Mouse (Mus musculus) limb, embryonic 14.5 days (tissue): ENCODE measurements around the gene Fgb. TPM values are rescaled to one million over a fixed set of nuclear protein-coding genes. Genes with fewer than 3 reads are reported as not detected.

Experiments
- ATAC-seq: fragments of 200-750 bp; cut with Nextera tagmentation; 2 replicates; pipeline ENCODE4 v1.8.0; 2017; ENCODE audit warnings: low read depth, moderate number of reproducible peaks, moderate TSS enrichment; ENCODE audit not compliant: low FRiP score
- DNase-seq: peaks from one replicate; pipeline ENCODE4 v3.0.0-alpha.2; 2015; ENCODE audit warnings: low spot score
- H3K27ac ChIP-seq: fragments of 300-500 bp; sonication (generic); replicated peaks from 2 replicates; pipeline ENCODE4 v1.5.1; 2014; ENCODE audit warnings: low read depth, mild to moderate bottlenecking, low read length, moderate library complexity, mixed read lengths
- H3K27me3 ChIP-seq: fragments of 300-500 bp; sonication (generic); 2 replicates; pipeline ENCODE4 v1.6.1; 2014; ENCODE audit warnings: low read length, mixed read lengths; ENCODE audit not compliant: control insufficient read depth, insufficient read depth
- H3K36me3 ChIP-seq: fragments of 300-500 bp; sonication (generic); 2 replicates; pipeline ENCODE4 v1.6.1; 2014; ENCODE audit warnings: mild to moderate bottlenecking, low read length, moderate library complexity, mixed read lengths; ENCODE audit not compliant: control insufficient read depth, insufficient read depth
- H3K4me1 ChIP-seq: fragments of 300-500 bp; sonication (generic); 2 replicates; pipeline ENCODE4 v1.6.1; 2014; ENCODE audit warnings: antibody characterized with exemption, low read length, mixed read lengths; ENCODE audit not compliant: control insufficient read depth, insufficient read depth
- H3K4me2 ChIP-seq: fragments of 300-500 bp; sonication (generic); replicated peaks from 2 replicates; pipeline ENCODE4 v1.6.1; 2014; ENCODE audit warnings: low read depth, mild to moderate bottlenecking, low read length, moderate library complexity; ENCODE audit not compliant: severe bottlenecking
- H3K4me3 ChIP-seq: fragments of 300-500 bp; sonication (generic); replicated peaks from 2 replicates; pipeline ENCODE4 v1.5.1; 2014; ENCODE audit warnings: low read length
- H3K9ac ChIP-seq: fragments of 300-500 bp; sonication (generic); 2 replicates; pipeline ENCODE4 v1.6.1; 2014; ENCODE audit warnings: mild to moderate bottlenecking, low read depth, low read length, moderate library complexity; ENCODE audit not compliant: severe bottlenecking
- H3K9me3 ChIP-seq: fragments of 300-500 bp; sonication (generic); 2 replicates; pipeline ENCODE4 v1.6.1; 2016; ENCODE audit warnings: low read length; ENCODE audit not compliant: control insufficient read depth
- POLR2A ChIP-seq: fragments of 200-500 bp; IDR thresholded peaks from 2 replicates; pipeline ENCODE4 v1.8.0; 2012; ENCODE audit warnings: inconsistent platforms, mild to moderate bottlenecking, moderate library complexity, borderline replicate concordance; ENCODE audit not compliant: insufficient read depth, insufficient read length; ENCODE audit errors: extremely low read depth
- WGBS: fragments of 180-500 bp; shearing (Covaris S2); extraction: QIAGEN DNeasy Blood & Tissue Kit; methylation state at CpG from one replicate; pipeline ENCODE4 v1.1.7; 2014; 5-methylcytosine and 5-hydroxymethylcytosine counted together
- polyA plus RNA-seq, 2 experiments: library from polyadenylated mRNA; depleted of rRNA in 1 of 2; stranded (reverse) in 1 of 2; unstranded in 1 of 2; fragments of >200 nt; fragmentation: Nextera tagmentation in 1 of 2; extraction: Ambion mirVana in 1 of 2; gene quantifications; 2 replicates each; pipeline versions ENCODE4 v1.2.1 to v1.2.3; 2012 to 2014

The Fgb gene
- polyA plus RNA-seq, 2 experiments, result 0.34 TPM; not detected in 1

DNA sequence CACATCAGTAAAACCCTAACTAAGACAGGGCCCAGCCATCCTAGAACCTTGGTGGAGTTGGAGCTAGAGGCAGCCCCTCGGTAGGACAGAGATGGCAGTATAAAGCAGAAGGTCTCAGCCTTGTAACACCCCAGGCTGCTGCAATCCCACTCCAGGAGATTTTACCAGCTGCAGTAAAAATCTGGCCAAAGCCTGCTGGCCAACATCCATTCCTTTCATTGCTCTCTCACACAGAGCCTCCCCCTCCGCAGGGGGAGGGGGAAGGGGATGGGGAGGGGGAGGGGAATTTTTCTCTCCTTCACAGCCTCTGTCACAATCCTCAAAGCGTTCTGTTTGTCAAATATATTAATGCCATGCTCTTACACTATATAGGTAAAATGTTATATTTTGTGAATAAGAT, 26.9 kb upstream of the Fgb start:
- TF ChIP-seq POLR2A, result no peak
- DNase-seq (peak; percentile 55), ATAC-seq (no peak)

DNA sequence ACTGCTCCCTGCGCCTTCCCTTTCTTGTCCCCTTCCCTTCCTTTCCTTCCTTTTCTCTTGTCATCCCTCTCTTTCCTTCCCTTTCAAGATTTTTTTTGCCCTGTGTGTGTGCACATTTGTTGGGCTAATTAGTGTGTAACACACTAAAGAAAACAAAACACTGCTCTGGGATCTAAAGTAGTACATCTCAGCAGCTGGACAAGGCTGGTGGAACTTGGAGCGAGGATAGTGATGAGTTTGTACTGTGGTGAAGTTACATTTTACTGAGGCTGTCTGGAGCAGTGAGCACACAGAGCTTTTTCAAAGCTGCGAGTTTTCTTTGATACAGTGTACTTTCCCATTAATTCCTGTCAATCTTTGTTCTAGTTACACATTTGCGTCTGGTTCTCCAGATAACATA, 20.6 kb upstream of the Fgb start:
- Histone ChIP-seq H3K27ac (no peak overlapping the region), H3K27me3 (no peaks in the 10 kb centered on the region), H3K9me3 (no peaks in the 10 kb centered on the region), H3K4me1 (no peaks in the 10 kb centered on the region), H3K36me3 (peaks cover 72% of the 10 kb centered on the region), H3K4me3 (no peak overlapping the region), H3K9ac (no peak overlapping the region), H3K4me2 (no peak overlapping the region)
- DNase-seq, result no peak
- ATAC-seq, result no peak
- WGBS, result 86% methylated on average over 4 of the region's 4 CpGs
- TF ChIP-seq POLR2A, result no peak

More for the DNA sequence above, 26.9 kb upstream of the Fgb start:
- H3K4me1 ChIP-seq, result peaks cover 4% of the 10 kb centered on the region; the same call in 1 of the 2 replicates
- no peak overlapping the region for H3K4me2 ChIP-seq
- H3K4me3 ChIP-seq, result no peak overlapping the region
- H3K27ac ChIP-seq, result no peak overlapping the region
- no peaks in the 10 kb centered on the region for H3K9me3 ChIP-seq
- H3K9ac ChIP-seq, result no peak overlapping the region
- 23% methylated on average over 2 of the region's 3 CpGs for WGBS
- H3K27me3 ChIP-seq, result no peaks in the 10 kb centered on the region
- peaks cover 14% of the 10 kb centered on the region for H3K36me3 ChIP-seq

DNA sequence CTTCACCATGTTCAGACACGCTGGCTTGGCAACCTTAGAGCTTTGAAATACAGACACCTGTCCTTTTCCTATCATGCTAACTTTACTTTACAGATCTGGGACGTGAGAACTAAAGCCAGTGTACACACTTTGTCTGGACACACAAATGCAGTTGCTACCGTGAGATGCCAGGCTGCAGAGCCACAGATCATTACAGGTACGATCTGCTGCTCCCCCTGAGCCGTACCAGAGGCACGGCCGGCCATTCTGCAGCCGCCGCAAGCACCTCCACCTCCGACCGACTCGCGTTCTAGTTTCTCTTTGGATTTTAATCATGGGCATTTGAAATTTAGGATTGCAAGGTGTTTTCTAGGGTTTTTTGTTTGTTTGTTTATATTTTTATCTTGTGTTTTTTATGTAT, 19.2 kb upstream of the Fgb start:
- TF ChIP-seq POLR2A, result no peak
- H3K4me1 ChIP-seq, result no peaks in the 10 kb centered on the region
- 94% methylated on average over 13 of the region's 13 CpGs for WGBS
- no peaks in the 10 kb centered on the region for H3K27me3 ChIP-seq
- no peak overlapping the region for H3K9ac ChIP-seq
- H3K4me2 ChIP-seq, result no peak overlapping the region
- no peaks in the 10 kb centered on the region for H3K9me3 ChIP-seq
- no peak overlapping the region for H3K27ac ChIP-seq
- DNase-seq, result no peak
- H3K4me3 ChIP-seq, result no peak overlapping the region
- H3K36me3 ChIP-seq, result peaks cover 73% of the 10 kb centered on the region
- ATAC-seq, result no peak

DNA sequence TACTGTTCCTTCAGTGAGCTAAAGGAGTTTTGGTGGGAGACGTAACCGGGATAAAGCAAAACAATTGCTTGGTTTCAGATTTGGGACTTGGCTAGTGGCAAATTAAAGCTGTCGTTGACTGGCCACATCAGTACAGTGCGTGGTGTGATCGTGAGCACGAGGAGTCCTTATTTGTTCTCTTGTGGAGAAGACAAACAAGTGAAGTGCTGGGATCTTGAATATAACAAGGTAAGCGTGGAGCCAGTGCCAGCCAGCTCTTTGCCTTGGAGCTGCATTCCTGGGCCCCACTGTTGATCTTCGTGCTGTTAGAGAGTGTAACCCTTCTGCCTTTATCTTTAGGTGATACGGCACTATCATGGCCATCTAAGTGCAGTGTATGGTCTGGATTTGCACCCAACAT, 18.3 kb upstream of the Fgb start:
- no peak for TF ChIP-seq POLR2A

DNA sequence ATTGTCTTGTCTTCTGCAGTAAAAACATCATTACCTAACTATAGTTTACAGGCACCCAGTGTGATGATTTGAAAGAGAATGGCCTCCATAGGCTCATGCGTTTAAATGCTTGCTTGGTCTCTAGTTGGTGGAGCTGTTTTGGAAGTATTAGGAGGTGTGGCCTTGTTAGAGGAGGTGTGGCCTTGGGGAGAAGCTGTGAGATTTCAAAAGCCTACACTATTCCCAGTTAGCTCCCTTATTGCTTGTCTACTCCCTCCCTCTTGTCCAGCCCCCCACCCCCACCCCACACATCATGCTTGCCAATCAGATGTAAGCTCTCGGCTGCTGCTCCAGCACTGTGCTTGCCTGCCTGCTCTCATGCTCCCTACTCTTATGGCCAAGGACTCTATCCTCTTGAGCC, 7.4 kb upstream of the Fgb start:
- DNase-seq (no peak), ATAC-seq (no peak)
- no peaks in the 10 kb centered on the region for H3K27me3 ChIP-seq
- H3K4me2 ChIP-seq, result no peak overlapping the region
- no peaks in the 10 kb centered on the region for H3K9me3 ChIP-seq
- no peak overlapping the region for H3K27ac ChIP-seq
- H3K4me1 ChIP-seq, result peaks cover 10% of the 10 kb centered on the region
- no peak overlapping the region for H3K9ac ChIP-seq
- TF ChIP-seq POLR2A, result no peak
- 96% methylated on average over 2 of the region's 2 CpGs for WGBS
- H3K36me3 ChIP-seq, result peaks cover 49% of the 10 kb centered on the region
- no peak overlapping the region for H3K4me3 ChIP-seq

More for the DNA sequence above, 18.3 kb upstream of the Fgb start:
- DNase-seq, result no peak
- H3K9me3 ChIP-seq, result no peaks in the 10 kb centered on the region
- no peak overlapping the region for H3K4me3 ChIP-seq
- H3K36me3 ChIP-seq, result peaks cover 72% of the 10 kb centered on the region
- H3K27ac ChIP-seq, result no peak overlapping the region
- WGBS, result 81% methylated on average over 9 of the region's 9 CpGs
- no peaks in the 10 kb centered on the region for H3K4me1 ChIP-seq
- H3K4me2 ChIP-seq, result no peak overlapping the region
- H3K27me3 ChIP-seq, result no peaks in the 10 kb centered on the region
- no peak for ATAC-seq
- H3K9ac ChIP-seq, result no peak overlapping the region
